Comparison of ENCODE assay signal across 25 mouse cellular contexts in genomic region chr5:107834287-107834686, GRCm38 (mm10). TPM values are rescaled to one million over a fixed set of nuclear protein-coding genes. Genes with fewer than 3 reads are reported as not detected.
"Had no signal": no experiment of that assay in that cellular context is flagged by ENCODE, and none has a peak within 500 bp of the region (broad histone marks: within the 10 kb centered on the region; RNA-seq: fewer than 3 reads in every experiment).

No protein-coding gene starts in this region.

- H3K4me2 ChIP-seq: intestine, embryonic 15.5 days; limb, embryonic 13.5 days; liver, embryonic 12.5 days; liver, embryonic 15.5 days; midbrain, embryonic 12.5 days; midbrain, embryonic 15.5 days; neural tube, embryonic 12.5 days; neural tube, embryonic 15.5 days had no signal

- H3K4me3 ChIP-seq: intestine, embryonic 15.5 days; layer of hippocampus, adult 2 months; limb, embryonic 10.5 days; limb, embryonic 13.5 days; liver, embryonic 12.5 days; liver, embryonic 15.5 days; midbrain, embryonic 12.5 days; midbrain, embryonic 15.5 days; neural tube, embryonic 12.5 days; neural tube, embryonic 15.5 days had no signal

- ATAC-seq: intestine, embryonic 15.5 days; liver, embryonic 12.5 days; midbrain, embryonic 15.5 days had no signal

- H3K27me3 ChIP-seq: intestine, embryonic 15.5 days; limb, embryonic 13.5 days; liver, embryonic 12.5 days; liver, embryonic 15.5 days; midbrain, embryonic 12.5 days; midbrain, embryonic 15.5 days; neural tube, embryonic 12.5 days; neural tube, embryonic 15.5 days had no signal

- H3K9me3 ChIP-seq: intestine, embryonic 15.5 days; limb, embryonic 10.5 days; liver, embryonic 12.5 days; liver, embryonic 15.5 days had no signal

- H3K27ac ChIP-seq: intestine, embryonic 15.5 days; layer of hippocampus, adult 2 months; limb, embryonic 10.5 days; limb, embryonic 13.5 days; liver, embryonic 12.5 days; liver, embryonic 15.5 days; macrophage; midbrain, embryonic 12.5 days; midbrain, embryonic 15.5 days; neural tube, embryonic 12.5 days; neural tube, embryonic 15.5 days had no signal

- H3K4me1 ChIP-seq: intestine, embryonic 15.5 days; limb, embryonic 10.5 days; limb, embryonic 13.5 days; midbrain, embryonic 12.5 days; midbrain, embryonic 15.5 days; neural tube, embryonic 12.5 days; neural tube, embryonic 15.5 days had no signal

- DNase-seq: kidney, adult 11 months; kidney, adult 8-10 months; kidney, postnatal 25 days; layer of hippocampus, adult 9-11 months; right cerebral cortex, adult 18-20 months; right cerebral cortex, postnatal 14 days; right cerebral cortex, postnatal 4 days; thymus, adult 18-20 months; thymus, postnatal 36 days had no signal

- H3K9ac ChIP-seq: intestine, embryonic 15.5 days; limb, embryonic 13.5 days; liver, embryonic 12.5 days; liver, embryonic 15.5 days; midbrain, embryonic 12.5 days; midbrain, embryonic 15.5 days; neural tube, embryonic 12.5 days; neural tube, embryonic 15.5 days had no signal

RNA-seq across cellular contexts. Expression of gene Ube2d2b, which starts 4.4 kb away (rescaled TPM):
- total RNA-seq: layer of hippocampus, adult 2 months; layer of hippocampus, postnatal 25 days; left cerebral cortex, adult 18-20 months; left cerebral cortex, postnatal 25 days had no signal
- polyA plus RNA-seq: intestine, embryonic 15.5 days; large intestine, adult 2 months; macrophage; urinary bladder, adult 2 months had no signal
